Mouse (Mus musculus) forebrain, embryonic 12.5 days (tissue): ENCODE measurements around the gene Mmrn2. TPM values are rescaled to one million over a fixed set of nuclear protein-coding genes. Genes with fewer than 3 reads are reported as not detected.

Experiments used
- ATAC-seq: fragments of 200-750 bp; cut with Nextera tagmentation; 2 replicates; pipeline ENCODE4 v1.8.0; 2017; ENCODE audit warnings: moderate TSS enrichment; ENCODE audit not compliant: low FRiP score
- H3K27ac ChIP-seq: fragments of 300-500 bp; sonication (generic); 2 replicates; pipeline ENCODE4 v1.5.1; 2016; ENCODE audit warnings: mild to moderate bottlenecking
- H3K27me3 ChIP-seq: fragments of 300-500 bp; sonication (generic); 2 replicates; pipeline ENCODE4 v1.6.1; 2016; ENCODE audit warnings: mild to moderate bottlenecking
- H3K36me3 ChIP-seq: fragments of 300-500 bp; sonication (generic); replicated peaks from 2 replicates; pipeline ENCODE4 v1.6.1; 2016; ENCODE audit warnings: mild to moderate bottlenecking
- H3K4me1 ChIP-seq: fragments of 300-500 bp; sonication (generic); 2 replicates; pipeline ENCODE4 v1.6.1; 2016
- H3K4me2 ChIP-seq: fragments of 300-500 bp; sonication (generic); 2 replicates; pipeline ENCODE4 v1.6.1; 2016; ENCODE audit warnings: mild to moderate bottlenecking, moderate library complexity
- H3K4me3 ChIP-seq: fragments of 300-500 bp; sonication (generic); replicated peaks from 2 replicates; pipeline ENCODE4 v1.5.1; 2016; ENCODE audit warnings: mild to moderate bottlenecking
- H3K9ac ChIP-seq: fragments of 300-500 bp; sonication (generic); 2 replicates; pipeline ENCODE4 v1.6.1; 2016; ENCODE audit warnings: mild to moderate bottlenecking
- H3K9me3 ChIP-seq: fragments of 300-500 bp; sonication (generic); 2 replicates; pipeline ENCODE4 v1.6.1; 2016
- WGBS: fragments of 180-500 bp; shearing (Covaris S2); methylation state at CpG from one replicate; pipeline ENCODE4 v1.1.7; 2016; 5-methylcytosine and 5-hydroxymethylcytosine counted together
- polyA plus RNA-seq: library from polyadenylated mRNA; unstranded; fragments of >200 nt; fragmentation: Nextera tagmentation; extraction: Ambion mirVana; gene quantifications from 2 replicates; pipeline ENCODE4 v1.2.1, GENCODE M21; 2016

Mmrn2 gene
- polyA plus RNA-seq, 1 experiment from 2014 or later = 6.1 TPM

DNA sequence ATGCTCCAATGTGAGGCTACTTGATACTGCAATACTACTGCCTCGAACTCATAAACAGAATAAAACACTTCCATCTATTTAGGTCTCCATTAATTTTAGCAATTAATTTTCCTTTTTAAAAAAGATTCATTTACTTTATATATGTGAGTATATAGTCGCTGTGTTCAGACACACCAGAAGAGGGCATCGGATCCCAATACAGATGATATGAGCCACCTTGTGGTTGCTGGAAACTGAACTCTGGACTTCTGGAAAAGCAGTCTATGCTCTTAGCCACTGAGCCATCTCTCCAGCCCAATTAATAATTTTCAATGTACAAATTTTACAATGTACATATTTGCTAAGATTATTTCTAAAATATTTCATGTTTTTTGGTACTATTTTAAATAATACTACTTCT is 53.0 kb downstream of the Mmrn2 start:
- no peak overlapping the region for H3K9ac ChIP-seq
- peaks cover 63% of the 10 kb centered on the region for H3K36me3 ChIP-seq
- H3K27me3 ChIP-seq = no peaks in the 10 kb centered on the region
- ATAC-seq = no peak
- no peak overlapping the region for H3K4me2 ChIP-seq
- no peaks in the 10 kb centered on the region for H3K4me1 ChIP-seq
- H3K27ac ChIP-seq = no peak overlapping the region
- no peak overlapping the region for H3K4me3 ChIP-seq
- WGBS = 95% methylated on average over 3 of the region's 3 CpGs
- no peaks in the 10 kb centered on the region for H3K9me3 ChIP-seq

DNA sequence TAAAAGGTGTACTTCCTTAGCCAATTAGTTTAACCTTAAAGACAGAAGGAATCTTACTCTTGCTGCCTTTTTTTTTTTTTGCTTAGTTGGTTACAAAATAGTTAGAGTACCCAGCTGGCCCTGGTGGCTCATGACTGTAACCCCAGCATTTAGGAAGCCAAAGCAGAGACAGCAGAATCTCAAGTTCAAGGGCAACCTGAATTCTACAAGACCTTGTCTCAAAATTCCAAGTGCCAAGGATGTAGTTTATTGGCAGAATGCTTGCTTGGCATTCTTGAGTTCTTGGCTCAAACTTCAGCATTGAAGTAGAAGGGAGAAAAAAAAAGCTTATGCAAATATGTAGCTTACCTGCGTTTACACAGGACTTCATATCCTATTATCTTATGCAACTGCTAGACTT is 53.8 kb downstream of the Mmrn2 start:
- peaks cover 57% of the 10 kb centered on the region for H3K36me3 ChIP-seq
- no peak overlapping the region for H3K4me3 ChIP-seq
- H3K9ac ChIP-seq = no peak overlapping the region
- H3K9me3 ChIP-seq = no peaks in the 10 kb centered on the region
- no peak overlapping the region for H3K27ac ChIP-seq
- H3K4me2 ChIP-seq = no peak overlapping the region
- ATAC-seq = no peak
- H3K27me3 ChIP-seq = no peaks in the 10 kb centered on the region
- H3K4me1 ChIP-seq = no peaks in the 10 kb centered on the region
- 94% methylated on average over 1 of the region's 1 CpGs for WGBS

- ATAC-seq = no peak
- Histone ChIP-seq H3K4me3 (no peak overlapping the region), H3K9me3 (no peaks in the 10 kb centered on the region), H3K4me2 (no peak overlapping the region), H3K9ac (no peak overlapping the region), H3K27me3 (no peaks in the 10 kb centered on the region), H3K27ac (no peak overlapping the region), H3K4me1 (no peaks in the 10 kb centered on the region), H3K36me3 (peaks cover 40% of the 10 kb centered on the region)
- 93% methylated on average over 3 of the region's 3 CpGs for WGBS
Observed at GRCm38 (mm10) chr14:34440526-34441066, 65.3 kb downstream of the Mmrn2 start.

DNA sequence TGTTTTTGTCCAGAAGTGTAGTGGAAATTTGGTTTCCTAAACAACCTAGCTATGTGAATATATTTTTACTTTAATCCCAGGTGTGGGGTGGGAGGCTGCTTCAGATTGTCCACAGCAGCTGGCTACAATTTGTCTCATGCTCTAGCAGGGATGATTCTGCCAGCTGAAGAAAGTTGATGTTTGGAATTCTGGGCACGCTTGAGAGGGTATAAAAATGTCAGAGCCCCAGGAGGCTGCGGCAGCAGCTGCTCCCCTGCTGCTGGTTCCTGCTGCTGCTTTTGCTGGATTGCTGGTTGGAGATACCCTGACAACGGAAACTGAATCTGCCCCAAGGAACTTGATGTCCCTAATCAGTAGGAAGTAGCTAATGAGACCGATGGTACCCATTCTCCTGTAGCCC is 67.3 kb downstream of the Mmrn2 start:
- WGBS = 83% methylated on average over 4 of the region's 4 CpGs
- Histone ChIP-seq H3K36me3 (peaks cover 38% of the 10 kb centered on the region), H3K4me1 (no peaks in the 10 kb centered on the region), H3K27ac (no peak overlapping the region), H3K9ac (no peak overlapping the region), H3K9me3 (no peaks in the 10 kb centered on the region), H3K27me3 (no peaks in the 10 kb centered on the region), H3K4me3 (no peak overlapping the region), H3K4me2 (no peak overlapping the region)
- no peak for ATAC-seq

DNA sequence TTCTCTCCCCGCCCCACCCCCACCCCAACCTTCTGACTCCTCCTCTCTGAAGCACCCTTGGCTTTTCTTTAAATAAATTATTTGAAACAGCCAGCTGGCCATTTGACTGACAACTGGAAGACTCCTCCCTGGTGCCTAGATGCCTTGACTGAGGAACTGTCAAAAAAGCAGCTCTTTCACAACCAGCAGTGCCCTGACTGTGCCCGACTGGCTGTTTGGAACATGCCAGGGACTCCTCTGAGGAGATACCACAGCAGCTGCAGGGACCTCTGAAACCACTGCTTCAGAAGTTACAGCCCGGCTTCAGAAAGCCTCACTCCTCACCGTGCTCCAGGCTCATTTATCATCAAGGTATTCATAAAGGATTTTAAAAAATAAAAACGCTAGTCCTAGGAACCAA is 69.1 kb downstream of the Mmrn2 start:
- no peak overlapping the region for H3K27ac ChIP-seq
- no peak overlapping the region for H3K4me2 ChIP-seq
- WGBS = 86% methylated on average over 5 of the region's 5 CpGs
- ATAC-seq = no peak
- H3K36me3 ChIP-seq = peaks cover 41% of the 10 kb centered on the region
- H3K4me3 ChIP-seq = no peak overlapping the region
- no peaks in the 10 kb centered on the region for H3K27me3 ChIP-seq
- H3K9ac ChIP-seq = no peak overlapping the region
- 0 out of 2 replicates have a peak, but pooled peaks cover under 1% of the 10 kb centered on the region for H3K4me1 ChIP-seq
- no peaks in the 10 kb centered on the region for H3K9me3 ChIP-seq

- Histone ChIP-seq H3K27ac (no peak overlapping the region), H3K4me1 (peaks cover 5% of the 10 kb centered on the region; the same call in 1 of the 2 replicates)
Observed at GRCm38 (mm10) chr14:34444924-34445323, 69.7 kb downstream of the Mmrn2 start.

GRCm38 (mm10) chr14:34445348-34445747 is 70.1 kb downstream of the Mmrn2 start:
- 94% methylated on average over 3 of the region's 3 CpGs for WGBS
- no peak overlapping the region for H3K4me3 ChIP-seq
- no peaks in the 10 kb centered on the region for H3K27me3 ChIP-seq
- no peaks in the 10 kb centered on the region for H3K9me3 ChIP-seq
- peaks cover 36% of the 10 kb centered on the region for H3K36me3 ChIP-seq
- peaks cover 8% of the 10 kb centered on the region; the same call in 1 of the 2 replicates for H3K4me1 ChIP-seq
- no peak overlapping the region for H3K4me2 ChIP-seq
- no peak for ATAC-seq
- no peak overlapping the region for H3K27ac ChIP-seq
- no peak overlapping the region for H3K9ac ChIP-seq

More at GRCm38 (mm10) chr14:34444924-34445323, 69.7 kb downstream of the Mmrn2 start:
- Histone ChIP-seq H3K9me3 (no peaks in the 10 kb centered on the region), H3K36me3 (peaks cover 39% of the 10 kb centered on the region), H3K27me3 (no peaks in the 10 kb centered on the region), H3K4me3 (no peak overlapping the region), H3K4me2 (no peak overlapping the region), H3K9ac (no peak overlapping the region)
- ATAC-seq = no peak

DNA sequence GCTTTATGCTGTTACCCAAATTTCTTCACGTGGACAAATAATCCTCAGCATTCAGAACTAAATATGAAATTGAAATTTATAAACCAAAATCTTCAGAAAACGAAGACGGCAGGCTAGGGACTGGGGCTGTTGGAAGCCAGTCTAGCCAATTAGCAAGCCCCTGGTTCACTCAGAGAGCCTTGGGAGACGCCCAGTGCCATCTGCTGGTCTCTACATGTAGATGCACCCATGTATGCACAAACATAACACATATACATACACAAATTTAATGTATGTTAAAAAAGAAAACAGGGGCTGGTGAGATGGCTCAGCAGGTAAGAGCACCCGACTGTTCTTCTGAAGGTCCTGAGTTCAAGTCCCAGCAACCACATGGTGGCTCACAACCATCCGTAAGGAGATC is 71.4 kb downstream of the Mmrn2 start:
- peaks cover 8% of the 10 kb centered on the region; the same call in 1 of the 2 replicates for H3K4me1 ChIP-seq
- peaks cover 30% of the 10 kb centered on the region for H3K36me3 ChIP-seq
- WGBS = 96% methylated on average over 6 of the region's 6 CpGs
- H3K4me3 ChIP-seq = no peak overlapping the region
- H3K27ac ChIP-seq = no peak overlapping the region
- no peaks in the 10 kb centered on the region for H3K27me3 ChIP-seq
- ATAC-seq = no peak
- no peak overlapping the region for H3K9ac ChIP-seq
- no peaks in the 10 kb centered on the region for H3K9me3 ChIP-seq
- H3K4me2 ChIP-seq = no peak overlapping the region

DNA sequence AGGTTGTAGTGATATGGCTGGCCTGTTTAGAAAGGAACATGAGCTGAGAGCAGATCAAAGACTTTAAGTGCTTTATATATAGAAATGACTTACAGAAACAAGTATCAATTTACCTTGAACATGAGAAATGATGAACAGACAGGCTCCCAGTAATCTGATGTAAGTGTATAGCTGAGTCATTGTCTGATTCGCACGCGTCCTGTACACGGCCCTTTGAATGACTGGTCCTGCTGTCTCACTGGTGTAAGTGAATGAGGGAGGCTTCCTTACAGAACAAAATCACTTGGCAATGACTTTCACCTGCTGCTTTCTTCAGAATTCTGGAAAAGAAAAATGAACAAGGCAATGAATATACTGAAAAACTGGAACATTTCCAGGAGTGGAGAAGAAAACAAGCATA is 72.4 kb downstream of the Mmrn2 start:
- ATAC-seq = no peak
- peaks cover 24% of the 10 kb centered on the region for H3K36me3 ChIP-seq
- H3K4me2 ChIP-seq = no peak overlapping the region
- H3K27ac ChIP-seq = no peak overlapping the region
- H3K9me3 ChIP-seq = no peaks in the 10 kb centered on the region
- no peak overlapping the region for H3K4me3 ChIP-seq
- no peaks in the 10 kb centered on the region for H3K27me3 ChIP-seq
- 86% methylated on average over 4 of the region's 4 CpGs for WGBS
- peaks cover 8% of the 10 kb centered on the region; the same call in 1 of the 2 replicates for H3K4me1 ChIP-seq
- no peak overlapping the region for H3K9ac ChIP-seq

- no peak for ATAC-seq
- H3K36me3 ChIP-seq = peaks cover 16% of the 10 kb centered on the region
Observed at GRCm38 (mm10) chr14:34448398-34448797, 73.1 kb downstream of the Mmrn2 start.

GRCm38 (mm10) chr14:34449807-34450206 is 74.5 kb downstream of the Mmrn2 start:
- H3K36me3 ChIP-seq = peaks cover 13% of the 10 kb centered on the region
- no peak overlapping the region for H3K9ac ChIP-seq
- no peak overlapping the region for H3K4me2 ChIP-seq
- peaks cover 23% of the 10 kb centered on the region for H3K4me1 ChIP-seq
- ATAC-seq = no peak
- WGBS = 75% methylated on average over 9 of the region's 9 CpGs
- H3K27me3 ChIP-seq = no peaks in the 10 kb centered on the region
- H3K4me3 ChIP-seq = no peak overlapping the region
- no peaks in the 10 kb centered on the region for H3K9me3 ChIP-seq
- no peak overlapping the region for H3K27ac ChIP-seq

More at GRCm38 (mm10) chr14:34448398-34448797, 73.1 kb downstream of the Mmrn2 start:
- H3K4me1 ChIP-seq = peaks cover 11% of the 10 kb centered on the region
- H3K9ac ChIP-seq = no peak overlapping the region
- no peak overlapping the region for H3K27ac ChIP-seq
- H3K27me3 ChIP-seq = no peaks in the 10 kb centered on the region
- no peak overlapping the region for H3K4me2 ChIP-seq
- H3K9me3 ChIP-seq = no peaks in the 10 kb centered on the region
- no peak overlapping the region for H3K4me3 ChIP-seq

GRCm38 (mm10) chr14:34450451-34450850 is 75.2 kb downstream of the Mmrn2 start:
- H3K9ac ChIP-seq = no peak overlapping the region
- H3K36me3 ChIP-seq = peaks cover 13% of the 10 kb centered on the region
- no peak overlapping the region for H3K4me2 ChIP-seq
- 98% methylated on average over 5 of the region's 5 CpGs for WGBS
- peaks cover 25% of the 10 kb centered on the region for H3K4me1 ChIP-seq
- no peaks in the 10 kb centered on the region for H3K9me3 ChIP-seq
- no peak overlapping the region for H3K27ac ChIP-seq
- no peaks in the 10 kb centered on the region for H3K27me3 ChIP-seq
- no peak overlapping the region for H3K4me3 ChIP-seq
- ATAC-seq = no peak

DNA sequence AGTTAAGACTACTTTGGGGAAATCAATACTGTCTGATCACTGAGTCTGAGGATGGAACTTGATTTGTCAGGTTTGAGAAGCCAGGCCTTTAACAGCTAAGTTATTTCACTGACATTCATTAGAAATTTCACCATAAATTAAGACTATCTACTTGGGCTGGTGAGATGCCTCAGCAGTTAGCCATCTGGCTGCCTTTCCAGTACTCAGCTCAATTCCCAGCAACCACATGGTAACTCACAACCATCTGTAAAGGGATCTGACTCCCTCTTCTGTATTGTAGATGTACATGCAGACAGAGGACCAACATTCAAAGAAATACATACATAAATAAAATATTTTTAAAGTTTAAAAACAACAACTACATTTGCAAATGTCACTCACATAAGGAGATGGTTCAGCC is 76.6 kb downstream of the Mmrn2 start:
- peaks cover 25% of the 10 kb centered on the region for H3K4me1 ChIP-seq
- H3K9ac ChIP-seq = no peak overlapping the region
- H3K9me3 ChIP-seq = no peaks in the 10 kb centered on the region
- no peak overlapping the region for H3K27ac ChIP-seq
- H3K4me3 ChIP-seq = no peak overlapping the region
- ATAC-seq = no peak
- H3K36me3 ChIP-seq = peaks cover 8% of the 10 kb centered on the region
- H3K27me3 ChIP-seq = no peaks in the 10 kb centered on the region
- H3K4me2 ChIP-seq = no peak overlapping the region
